Mouse (Mus musculus) MN1 (cell line): ENCODE data around the gene Efcab5.
A peak's percentile ranks its signal among the peaks of the same experiment; 100 is the strongest.
"Not testable (repeated sequence)": the region's sequence is repeated elsewhere in the genome, so short reads cannot be mapped to it uniquely, and the experiment has no call there.

Experiments used
- DNase-seq: peaks from one replicate; pipeline ENCODE4 v3.0.0-alpha.2; 2016; ENCODE audit warnings: low spot score

The Efcab5 gene

GRCm38 (mm10) chr11:77174531-77174930, 14.2 kb downstream of the Efcab5 start:
- DNase-seq: no peak

GRCm38 (mm10) chr11:77173731-77174130, 15.0 kb downstream of the Efcab5 start:
- DNase-seq: no peak

GRCm38 (mm10) chr11:77160744-77161143, 28.0 kb downstream of the Efcab5 start:
- DNase-seq: no peak

- DNase-seq: no peak
These were observed 28.4 kb downstream of the Efcab5 start for GRCm38 (mm10) chr11:77160341-77160740.

GRCm38 (mm10) chr11:77154214-77154613, 34.6 kb downstream of the Efcab5 start:
- DNase-seq: no peak

- DNase-seq: no peak
These were observed 38.0 kb downstream of the Efcab5 start for GRCm38 (mm10) chr11:77150806-77151205.

GRCm38 (mm10) chr11:77149783-77150630, 38.8 kb downstream of the Efcab5 start:
- not testable (repeated sequence) for DNase-seq

- no peak for DNase-seq
These were observed 40.0 kb downstream of the Efcab5 start for GRCm38 (mm10) chr11:77148774-77149173.

GRCm38 (mm10) chr11:77147753-77148152, 41.0 kb downstream of the Efcab5 start:
- no peak for DNase-seq

- DNase-seq: no peak
These were observed 43.3 kb downstream of the Efcab5 start for GRCm38 (mm10) chr11:77145423-77145822.

- DNase-seq: no peak
These were observed 46.8 kb downstream of the Efcab5 start for GRCm38 (mm10) chr11:77141938-77142337.

GRCm38 (mm10) chr11:77139976-77140375, 48.8 kb downstream of the Efcab5 start:
- DNase-seq: no peak

GRCm38 (mm10) chr11:77133450-77133849, 55.3 kb downstream of the Efcab5 start:
- DNase-seq: no peak

- no peak for DNase-seq
These were observed 56.2 kb downstream of the Efcab5 start for GRCm38 (mm10) chr11:77132580-77132979.

GRCm38 (mm10) chr11:77128562-77128961, 60.2 kb downstream of the Efcab5 start:
- no peak for DNase-seq

GRCm38 (mm10) chr11:77111141-77111540, 77.6 kb downstream of the Efcab5 start:
- no peak for DNase-seq

- DNase-seq: no peak
These were observed 80.3 kb downstream of the Efcab5 start for GRCm38 (mm10) chr11:77108442-77108841.

- not testable (repeated sequence) for DNase-seq
These were observed 80.9 kb downstream of the Efcab5 start for GRCm38 (mm10) chr11:77107872-77108271.

- no peak for DNase-seq
These were observed 81.8 kb downstream of the Efcab5 start for GRCm38 (mm10) chr11:77106961-77107360.

- DNase-seq: peak; percentile 82
These were observed 88.4 kb downstream of the Efcab5 start for GRCm38 (mm10) chr11:77100137-77100937.

GRCm38 (mm10) chr11:77098332-77098972, 90.3 kb downstream of the Efcab5 start:
- DNase-seq: no peak

GRCm38 (mm10) chr11:77096991-77097390, 91.8 kb downstream of the Efcab5 start:
- DNase-seq: no peak

GRCm38 (mm10) chr11:77096581-77096980, 92.2 kb downstream of the Efcab5 start:
- DNase-seq: no peak
